Mouse (Mus musculus) myocyte (in vitro differentiated cells): ENCODE measurements around the gene Wdr74. TPM values are rescaled to one million over a fixed set of nuclear protein-coding genes. Genes with fewer than 3 reads are reported as not detected.

Source experiments
- H3K27me3 ChIP-seq: one replicate; pipeline ENCODE4 v1.6.1; 2011; ENCODE audit not compliant: control insufficient read depth, insufficient read depth, insufficient read length
- H3K36me3 ChIP-seq: one replicate; pipeline ENCODE4 v1.6.1; 2011; ENCODE audit not compliant: control insufficient read depth, insufficient read depth
- H3K4me2 ChIP-seq: one replicate; pipeline ENCODE4 v1.6.1; 2011; ENCODE audit warnings: low read depth, control low read depth
- H3K4me3 ChIP-seq: one replicate; pipeline ENCODE4 v1.5.1; 2011; ENCODE audit warnings: mild to moderate bottlenecking, control low read depth, moderate library complexity
- H3K79me2 ChIP-seq: one replicate; pipeline ENCODE4 v1.6.1; 2011; ENCODE audit not compliant: control insufficient read depth, insufficient read depth
- H3ac ChIP-seq: one replicate; pipeline ENCODE4 v1.6.1; 2011; ENCODE audit not compliant: control insufficient read depth, insufficient read length
- CEBPB ChIP-seq: IDR thresholded peaks from 2 replicates; pipeline ENCODE4 v1.6.1; 2011; ENCODE audit warnings: mild to moderate bottlenecking, moderate library complexity; ENCODE audit not compliant: poor library complexity, insufficient read depth, severe bottlenecking
- E2F4 ChIP-seq: IDR thresholded peaks from one replicate; pipeline ENCODE4 v1.6.1; 2011; ENCODE audit warnings: mild to moderate bottlenecking, control low read depth, moderate library complexity; ENCODE audit not compliant: insufficient read depth
- MAX ChIP-seq: IDR thresholded peaks from one replicate; pipeline ENCODE4 v1.6.1; 2011; ENCODE audit warnings: low read depth, mild to moderate bottlenecking, control low read depth
- MYOD1 ChIP-seq, 3 experiments: IDR thresholded peaks; one replicate each; pipeline ENCODE4 v1.6.1; 2011; ENCODE audit warnings: control low read depth in 2 of 3, low read depth in 2 of 3, mild to moderate bottlenecking in 2 of 3, moderate library complexity in 1 of 3; ENCODE audit not compliant: insufficient read length in 2 of 3, control insufficient read depth in 1 of 3
- MYOG ChIP-seq, 3 experiments: IDR thresholded peaks; one replicate each; pipeline ENCODE4 v1.6.1; 2011; ENCODE audit warnings: control low read depth in 2 of 3, low read depth in 2 of 3, mild to moderate bottlenecking in 2 of 3; ENCODE audit not compliant: insufficient read length in 2 of 3, control insufficient read depth in 1 of 3, insufficient read depth in 1 of 3
- POLR2A ChIP-seq: IDR thresholded peaks from one replicate; pipeline ENCODE4 v1.6.1; 2011; ENCODE audit warnings: low read depth, mild to moderate bottlenecking, control low read depth, moderate library complexity; ENCODE audit not compliant: insufficient read length
- POLR2AphosphoS2 ChIP-seq: IDR thresholded peaks from one replicate; pipeline ENCODE4 v1.6.1; 2011; ENCODE audit warnings: low read depth, control low read depth; ENCODE audit not compliant: insufficient read length
- REST ChIP-seq: IDR thresholded peaks from one replicate; pipeline ENCODE4 v1.6.1; 2011; ENCODE audit warnings: mild to moderate bottlenecking, control low read depth, moderate library complexity; ENCODE audit not compliant: insufficient read depth, insufficient read length
- SRF ChIP-seq: IDR thresholded peaks from one replicate; pipeline ENCODE4 v1.6.1; 2011; ENCODE audit warnings: low read depth; ENCODE audit not compliant: control insufficient read depth, insufficient read length
- TCF12 ChIP-seq: IDR thresholded peaks from one replicate; pipeline ENCODE4 v1.6.1; 2011; ENCODE audit warnings: mild to moderate bottlenecking, control low read depth; ENCODE audit not compliant: poor library complexity, insufficient read depth, severe bottlenecking
- TCF3 ChIP-seq: IDR thresholded peaks from one replicate; pipeline ENCODE4 v1.6.1; 2011; ENCODE audit warnings: low read depth, control low read depth; ENCODE audit not compliant: insufficient read length
- USF1 ChIP-seq: IDR thresholded peaks from one replicate; pipeline ENCODE4 v1.6.1; 2011; ENCODE audit warnings: low read depth, mild to moderate bottlenecking, control low read depth, moderate library complexity
- polyA plus RNA-seq: library from polyadenylated mRNA; unstranded; fragments of >200 nt; fragmentation: generic; extraction: Trizol; gene quantifications from one replicate; pipeline ENCODE4 v1.2.1, GENCODE M21; 2012; ENCODE audit warnings: missing spikeins

The Wdr74 gene
- polyA plus RNA-seq, 1 experiment = 109 TPM

DNA sequence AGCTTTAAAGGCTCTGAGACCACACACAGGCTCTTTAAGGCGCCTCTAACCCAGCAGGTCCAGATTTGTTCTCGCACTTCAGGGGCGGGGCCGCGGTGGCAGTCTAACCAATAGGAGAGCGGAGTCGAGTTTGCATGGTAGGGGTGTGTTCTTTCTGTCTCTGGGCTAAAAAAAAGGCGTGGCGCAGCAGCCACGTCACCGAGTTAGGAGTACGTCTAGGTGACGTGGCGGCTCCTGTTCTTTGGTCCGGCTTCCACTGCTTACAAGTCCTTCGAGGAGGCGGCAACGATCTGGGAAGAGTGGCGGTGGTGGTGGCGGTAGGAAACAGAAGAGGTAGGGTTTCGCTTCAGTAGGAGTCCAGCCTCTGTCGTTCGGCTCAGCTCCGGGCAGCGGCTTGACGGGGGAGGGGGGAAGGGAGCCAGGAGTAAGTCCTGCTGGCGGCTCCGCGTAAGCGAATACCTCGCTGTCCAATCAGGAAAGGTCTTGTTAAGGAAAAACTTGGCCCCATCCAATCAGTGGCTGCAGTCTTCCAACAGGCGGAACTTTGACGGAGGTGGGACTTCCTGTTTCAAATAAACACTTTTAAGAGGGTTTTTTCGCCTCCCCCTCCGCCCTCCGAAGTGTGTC is 5.7 kb downstream of the Wdr74 start, which contains the start of gene Stx5a:
TSS of gene Stx5a (plus strand) at position 171 of the 627 bp plus-strand sequence.
- peaks cover 57% of the 10 kb centered on the region for H3K36me3 ChIP-seq
- peaks cover 40% of the 10 kb centered on the region for H3K79me2 ChIP-seq
- H3K4me3 ChIP-seq = peak within 1 kb of the TSS; percentile 98
- no peaks in the 10 kb centered on the region for H3K27me3 ChIP-seq
- no peak for TF ChIP-seq CEBPB
- TF ChIP-seq POLR2AphosphoS2 = peak; percentile 85
- peak; percentile 11 for TF ChIP-seq SRF
- TF ChIP-seq MYOD1 (IDR thresholded peaks at IDR 0.05; ENCODE audit: control insufficient read depth in 1 of 3, insufficient read length in 2 of 3, low read depth in 2 of 3) = no peak
- TF ChIP-seq POLR2A = peak; percentile 72
- H3ac ChIP-seq = peak within 1 kb of the TSS; percentile 33
- H3K4me2 ChIP-seq = peak within 1 kb of the TSS; percentile 96

DNA sequence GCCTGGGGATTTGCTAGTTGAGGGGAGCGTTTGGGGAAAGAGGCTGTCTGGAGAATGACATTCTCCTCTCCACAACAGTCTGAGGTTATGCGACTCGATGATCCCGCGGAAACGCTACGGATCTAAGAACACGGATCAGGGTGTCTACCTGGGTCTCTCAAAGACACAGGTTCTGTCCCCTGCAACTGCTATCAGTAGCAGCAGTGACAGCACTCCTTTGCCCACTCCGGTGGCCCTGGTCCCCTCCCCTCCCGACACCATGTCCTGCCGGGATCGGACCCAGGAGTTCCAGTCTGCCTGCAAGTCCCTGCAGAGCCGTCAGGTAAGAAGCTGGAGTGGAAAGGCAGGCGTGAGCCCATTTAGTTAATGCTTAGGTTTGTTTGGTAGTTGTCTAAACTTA is 6.5 kb downstream of the Wdr74 start:
- Histone ChIP-seq H3K4me3 (peak overlapping the region; percentile 98), H3K79me2 (peaks cover 32% of the 10 kb centered on the region), H3K27me3 (no peaks in the 10 kb centered on the region), H3K4me2 (peak overlapping the region; percentile 96), H3K36me3 (peaks cover 64% of the 10 kb centered on the region), H3ac (peak overlapping the region; percentile 33)
- TF ChIP-seq CEBPB = no peak
- TF ChIP-seq TCF3 = no peak
- no peak for TF ChIP-seq POLR2A
- no peak for TF ChIP-seq USF1
- no peak for TF ChIP-seq MYOD1 (IDR thresholded peaks at IDR 0.05; ENCODE audit: control insufficient read depth in 1 of 3, insufficient read length in 2 of 3, low read depth in 2 of 3)
- no peak for TF ChIP-seq REST
- no peak for TF ChIP-seq TCF12
- no peak for TF ChIP-seq MAX
- no peak for TF ChIP-seq E2F4
- TF ChIP-seq SRF = no peak
- TF ChIP-seq MYOG (IDR thresholded peaks at IDR 0.05; ENCODE audit: control insufficient read depth in 1 of 3, insufficient read depth in 1 of 3, insufficient read length in 2 of 3, low read depth in 2 of 3) = no peak
- TF ChIP-seq POLR2AphosphoS2 = no peak

DNA sequence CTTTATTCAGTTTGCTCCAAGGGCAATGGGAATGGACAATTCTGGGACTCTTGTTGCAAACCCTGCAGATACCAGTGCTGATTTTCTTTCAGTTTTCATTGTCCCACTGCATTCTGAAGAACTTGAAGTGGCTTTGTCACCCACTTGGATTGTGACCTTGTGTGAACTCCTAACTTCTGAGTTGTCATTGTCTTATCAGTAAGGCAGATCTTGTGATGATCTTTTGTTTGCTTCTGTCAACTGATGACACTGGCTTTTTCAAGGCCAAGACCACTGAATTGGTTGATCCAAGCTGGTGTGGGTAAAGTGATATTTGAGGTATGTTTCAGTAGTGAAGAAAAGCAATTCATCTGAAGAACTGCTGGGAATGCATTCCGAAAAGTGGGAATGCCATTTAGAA is 9.8 kb downstream of the Wdr74 start:
- H3K4me2 ChIP-seq = no peak overlapping the region
- no peaks in the 10 kb centered on the region for H3K27me3 ChIP-seq
- peaks cover 73% of the 10 kb centered on the region for H3K36me3 ChIP-seq
- H3K79me2 ChIP-seq = peaks cover 24% of the 10 kb centered on the region
- TF ChIP-seq REST (no peak), MAX (no peak), E2F4 (no peak), USF1 (no peak), MYOG (IDR thresholded peaks at IDR 0.05; ENCODE audit: control insufficient read depth in 1 of 3, insufficient read depth in 1 of 3, insufficient read length in 2 of 3, low read depth in 2 of 3) (no peak), MYOD1 (IDR thresholded peaks at IDR 0.05; ENCODE audit: control insufficient read depth in 1 of 3, insufficient read length in 2 of 3, low read depth in 2 of 3) (no peak), CEBPB (no peak), POLR2A (no peak), TCF12 (no peak)
- H3ac ChIP-seq = no peak overlapping the region
- no peak overlapping the region for H3K4me3 ChIP-seq

DNA sequence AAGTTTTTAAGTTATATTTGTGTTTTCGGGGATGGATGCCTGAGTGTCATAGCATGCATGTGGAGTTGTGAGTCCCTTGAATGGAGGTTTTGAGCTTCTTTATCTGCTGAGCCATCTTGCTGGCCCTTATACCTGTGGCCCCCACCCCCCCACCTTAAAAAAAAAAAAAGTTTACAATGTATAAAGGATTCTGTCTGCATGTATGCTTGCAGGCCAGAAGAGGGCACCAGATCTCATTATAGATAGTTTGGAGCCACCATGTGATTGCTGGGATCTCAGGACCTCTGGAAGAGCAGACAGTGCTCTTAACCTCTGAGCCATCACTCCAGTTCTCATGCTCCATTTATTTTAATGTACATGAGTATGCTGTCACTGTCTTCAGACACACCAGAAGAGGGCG is 11.7 kb downstream of the Wdr74 start:
- Histone ChIP-seq H3K79me2 (peaks cover 17% of the 10 kb centered on the region), H3K27me3 (no peaks in the 10 kb centered on the region), H3K36me3 (peaks cover 91% of the 10 kb centered on the region), H3ac (no peak overlapping the region), H3K4me3 (no peak overlapping the region), H3K4me2 (no peak overlapping the region)
- peak; percentile 20 for TF ChIP-seq USF1
- TF ChIP-seq TCF12 = no peak

DNA sequence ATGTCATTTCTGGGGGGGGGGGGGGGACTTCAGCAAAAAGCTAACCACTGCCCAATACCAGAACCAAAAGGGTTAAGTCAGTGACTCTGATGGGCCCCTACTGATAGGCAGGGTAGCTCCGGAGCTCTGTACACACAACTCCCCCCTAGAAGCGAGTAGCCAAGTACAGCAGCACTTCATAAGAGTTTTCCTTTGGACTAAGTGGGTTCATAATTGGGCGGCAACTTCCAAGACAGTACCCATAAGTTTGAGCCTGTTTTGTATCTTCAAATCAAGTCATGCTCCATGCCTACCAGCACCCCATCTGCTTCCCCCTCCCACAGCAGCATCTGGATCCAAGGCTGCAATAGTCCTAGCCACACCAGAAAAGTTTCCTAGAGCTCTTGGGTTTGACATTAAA is 20.0 kb downstream of the Wdr74 start:
- H3K27me3 ChIP-seq = no peaks in the 10 kb centered on the region
- H3ac ChIP-seq = no peak overlapping the region
- H3K4me2 ChIP-seq = peak overlapping the region; percentile 71
- peak overlapping the region; percentile 77 for H3K4me3 ChIP-seq
- TF ChIP-seq TCF3 = no peak
- TF ChIP-seq E2F4 = no peak
- peak; percentile 53 for TF ChIP-seq POLR2AphosphoS2
- TF ChIP-seq CEBPB = no peak
- peaks cover 52% of the 10 kb centered on the region for H3K79me2 ChIP-seq
- peaks cover 37% of the 10 kb centered on the region for H3K36me3 ChIP-seq
